Mouse (Mus musculus) lung, postnatal 0 days (tissue): ENCODE measurements at regions not wholly inside any gene's neighbourhood (a gene's known extent, or its start where the extent isn't known, plus 50 kb on each side); places are given as distances from the start of the nearest gene placed in this dataset.

ENCODE experiments used
- CTCF ChIP-seq: IDR thresholded peaks from 2 replicates; pipeline ENCODE4 v1.5.1; 2016; ENCODE audit warnings: antibody characterized with exemption, mild to moderate bottlenecking
- EP300 ChIP-seq: IDR thresholded peaks from 2 replicates; pipeline ENCODE4 v1.6.1; 2016; ENCODE audit warnings: antibody characterized with exemption, mild to moderate bottlenecking, control low read depth

- TF ChIP-seq CTCF (no peak), EP300 (no peak)
These were observed 223.9 kb upstream of the Gje1 start for GRCm38 (mm10) chr10:14941875-14942274.
